Mouse (Mus musculus) liver, postnatal 0 days (tissue): Measurements from ENCODE around the gene Npas2. TPM values are rescaled to one million over a fixed set of nuclear protein-coding genes. Genes with fewer than 3 reads are reported as not detected.

Experiments used
- ATAC-seq: fragments of 200-750 bp; cut with Nextera tagmentation; 2 replicates; pipeline ENCODE4 v1.8.0; 2017; ENCODE audit warnings: mild to moderate bottlenecking, moderate library complexity
- DNase-seq: peaks from one replicate; pipeline ENCODE4 v3.0.0-alpha.2; 2016
- H3K27ac ChIP-seq: fragments of 300-500 bp; sonication (generic); 2 replicates; pipeline ENCODE4 v1.5.1; 2014; ENCODE audit warnings: antibody characterized with exemption, moderate library complexity, mild to moderate bottlenecking, low read depth
- H3K27me3 ChIP-seq: fragments of 300-500 bp; sonication (generic); 2 replicates; pipeline ENCODE4 v1.6.1; 2014; ENCODE audit warnings: low read length, control low read depth, mixed read lengths; ENCODE audit not compliant: insufficient read depth
- H3K36me3 ChIP-seq: fragments of 300-500 bp; sonication (generic); replicated peaks from 2 replicates; pipeline ENCODE4 v1.6.1; 2014; ENCODE audit warnings: mild to moderate bottlenecking, control low read depth, low read length, moderate library complexity, mixed read lengths; ENCODE audit not compliant: insufficient read depth
- H3K4me1 ChIP-seq: fragments of 300-500 bp; sonication (generic); 2 replicates; pipeline ENCODE4 v1.6.1; 2014; ENCODE audit warnings: antibody characterized with exemption, mild to moderate bottlenecking, control low read depth; ENCODE audit not compliant: insufficient read depth
- H3K4me2 ChIP-seq: fragments of 300-500 bp; sonication (generic); 2 replicates; pipeline ENCODE4 v1.6.1; 2014; ENCODE audit warnings: low read depth, mild to moderate bottlenecking, low read length, moderate library complexity, mixed read lengths
- H3K4me3 ChIP-seq: fragments of 300-500 bp; sonication (generic); 2 replicates; pipeline ENCODE4 v1.5.1; 2014; ENCODE audit warnings: low read depth, low read length
- H3K9ac ChIP-seq: fragments of 300-500 bp; sonication (generic); replicated peaks from 2 replicates; pipeline ENCODE4 v1.6.1; 2014; ENCODE audit warnings: mild to moderate bottlenecking, moderate library complexity
- H3K9me3 ChIP-seq: fragments of 300-500 bp; sonication (generic); 2 replicates; pipeline ENCODE4 v1.6.1; 2016; ENCODE audit warnings: mild to moderate bottlenecking, control low read depth, low read length, mixed read lengths
- CTCF ChIP-seq: sonication (generic); IDR thresholded peaks from 2 replicates; pipeline ENCODE4 v1.5.1; 2016; ENCODE audit warnings: antibody characterized with exemption, low read depth
- EP300 ChIP-seq: IDR thresholded peaks from 2 replicates; pipeline ENCODE4 v1.6.1; 2016; ENCODE audit warnings: antibody characterized with exemption, low read depth, mild to moderate bottlenecking
- WGBS: fragments of 180-500 bp; shearing (Covaris S2); extraction: QIAGEN DNeasy Blood & Tissue Kit; methylation state at CpG from one replicate; pipeline ENCODE4 v1.1.7; 2014; ENCODE audit not compliant: insufficient replicate concordance; 5-methylcytosine and 5-hydroxymethylcytosine counted together
- polyA plus RNA-seq: library from polyadenylated mRNA; unstranded; fragments of >200 nt; fragmentation: Nextera tagmentation; extraction: Ambion mirVana; gene quantifications from 2 replicates; pipeline ENCODE4 v1.2.1, GENCODE M21; 2015

The Npas2 gene
- polyA plus RNA-seq, 1 experiment from 2014 or later = 0.15 TPM

DNA sequence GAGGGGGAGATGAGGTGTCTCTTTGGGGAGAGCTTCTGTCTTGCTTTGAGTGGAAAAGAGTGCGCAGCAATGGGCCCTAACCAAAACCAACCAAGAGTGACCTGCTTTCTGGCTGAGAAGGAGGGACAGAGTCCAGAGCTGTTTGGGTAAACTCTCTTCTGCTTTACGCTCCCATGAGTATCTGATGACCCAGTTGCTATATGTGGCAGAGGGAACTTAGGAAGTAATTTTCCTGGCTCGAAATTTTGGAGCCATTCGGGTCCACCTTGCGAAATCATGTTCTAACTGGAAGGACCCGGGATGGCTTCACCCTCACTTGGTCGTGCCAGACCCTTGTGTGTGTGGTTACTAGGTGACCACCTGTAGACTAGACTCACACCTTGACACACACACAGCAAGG lies 108.7 kb downstream of the Npas2 start:
- 73% methylated on average over 7 of the region's 7 CpGs for WGBS
- Histone ChIP-seq H3K36me3 (no peaks in the 10 kb centered on the region), H3K4me1 (no peaks in the 10 kb centered on the region), H3K27me3 (no peaks in the 10 kb centered on the region), H3K4me2 (no peak overlapping the region), H3K9ac (no peak overlapping the region), H3K4me3 (no peak overlapping the region), H3K9me3 (no peaks in the 10 kb centered on the region), H3K27ac (no peak overlapping the region)
- DNase-seq (no peak), ATAC-seq (no peak)
- TF ChIP-seq EP300 (no peak), CTCF (no peak)

DNA sequence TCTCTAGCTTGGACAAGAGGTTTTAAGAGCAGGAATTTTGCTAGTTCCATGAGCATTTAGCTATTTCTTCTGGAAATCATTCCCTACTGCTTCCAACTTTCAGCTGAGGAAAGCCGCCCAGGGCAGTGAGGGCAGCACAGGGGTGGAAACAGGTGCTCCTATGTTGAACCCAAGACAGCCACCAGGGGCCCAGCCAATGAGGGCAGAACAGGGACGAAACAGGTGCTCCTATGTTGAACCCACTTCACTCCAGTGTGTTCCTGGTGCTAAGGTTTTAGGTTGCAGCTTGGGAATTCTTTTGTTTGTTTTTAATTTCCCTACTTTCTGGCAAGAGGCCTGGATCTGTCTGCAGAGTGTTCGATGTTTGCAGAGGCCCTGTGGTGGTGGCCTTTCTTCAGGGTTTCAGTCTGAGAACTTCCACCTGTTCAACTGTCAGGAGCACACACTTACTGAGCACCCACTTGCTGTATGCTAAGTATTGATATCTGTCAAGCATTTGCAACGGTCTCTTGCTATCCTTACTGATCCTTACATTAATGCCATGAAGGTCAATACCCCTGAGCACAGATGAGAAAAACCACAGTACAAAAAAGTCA lies 109.6 kb downstream of the Npas2 start:
- H3K27me3 ChIP-seq = no peaks in the 10 kb centered on the region
- H3K9me3 ChIP-seq = no peaks in the 10 kb centered on the region
- no peak for ATAC-seq
- WGBS = 66% methylated on average over 4 of the region's 4 CpGs
- no peak overlapping the region for H3K9ac ChIP-seq
- H3K4me3 ChIP-seq = no peak overlapping the region
- TF ChIP-seq CTCF (no peak), EP300 (no peak)
- no peak overlapping the region for H3K27ac ChIP-seq
- H3K4me2 ChIP-seq = no peak overlapping the region
- DNase-seq = no peak
- H3K36me3 ChIP-seq = no peaks in the 10 kb centered on the region
- H3K4me1 ChIP-seq = no peaks in the 10 kb centered on the region

DNA sequence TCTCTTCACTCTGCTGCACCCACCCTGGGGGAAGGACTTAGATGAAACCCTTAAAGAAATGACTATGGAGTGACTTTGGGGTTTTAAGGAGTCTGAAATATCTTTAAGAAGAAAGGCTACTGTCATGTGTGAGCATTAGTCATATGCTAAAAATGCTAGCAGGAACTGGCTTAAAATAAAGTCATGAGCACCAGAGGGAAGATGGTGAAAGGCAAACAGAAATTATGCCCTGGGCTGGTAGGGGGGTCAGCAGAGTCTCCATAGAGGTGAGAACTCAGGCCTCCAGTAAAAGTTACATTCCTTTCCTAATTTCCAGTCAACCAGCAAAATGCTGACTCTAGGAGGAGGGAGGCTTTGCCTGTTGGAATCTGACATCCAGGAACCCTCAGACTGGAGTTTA lies 113.8 kb downstream of the Npas2 start:
- no peak overlapping the region for H3K27ac ChIP-seq
- DNase-seq = no peak
- no peak for ATAC-seq
- no peak overlapping the region for H3K4me3 ChIP-seq
- H3K4me2 ChIP-seq = no peak overlapping the region
- H3K9me3 ChIP-seq = no peaks in the 10 kb centered on the region
- no peaks in the 10 kb centered on the region for H3K4me1 ChIP-seq
- H3K36me3 ChIP-seq = no peaks in the 10 kb centered on the region
- no peak overlapping the region for H3K9ac ChIP-seq
- TF ChIP-seq EP300 (no peak), CTCF (no peak)
- H3K27me3 ChIP-seq = no peaks in the 10 kb centered on the region

DNA sequence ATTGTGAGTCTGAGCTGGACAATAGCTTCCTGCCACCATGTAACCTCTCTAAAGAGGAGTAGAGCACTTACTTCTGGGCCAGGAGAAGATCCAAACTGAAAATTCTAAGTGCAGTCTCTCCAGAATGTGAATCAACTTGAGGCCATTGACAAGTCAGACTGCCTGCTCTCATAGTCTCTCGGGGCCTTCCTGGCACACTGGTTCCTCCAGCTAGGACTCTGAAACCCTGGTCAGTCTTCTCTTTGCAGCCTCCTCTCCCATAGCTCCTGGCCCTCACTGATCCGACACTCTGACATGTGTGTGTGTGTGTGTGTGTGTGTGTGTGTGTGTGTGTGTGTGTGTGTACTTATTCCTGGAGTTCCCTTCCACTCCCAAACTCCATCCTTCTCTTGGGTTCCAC lies 114.4 kb downstream of the Npas2 start:
- Histone ChIP-seq H3K27ac (no peak overlapping the region), H3K9me3 (no peaks in the 10 kb centered on the region), H3K36me3 (no peaks in the 10 kb centered on the region), H3K9ac (no peak overlapping the region), H3K4me1 (no peaks in the 10 kb centered on the region), H3K4me2 (no peak overlapping the region), H3K27me3 (no peaks in the 10 kb centered on the region), H3K4me3 (no peak overlapping the region)
- WGBS = 50% methylated on average over 2 of the region's 2 CpGs
- no peak for ATAC-seq
- no peak for TF ChIP-seq CTCF
- no peak for TF ChIP-seq EP300
- no peak for DNase-seq

DNA sequence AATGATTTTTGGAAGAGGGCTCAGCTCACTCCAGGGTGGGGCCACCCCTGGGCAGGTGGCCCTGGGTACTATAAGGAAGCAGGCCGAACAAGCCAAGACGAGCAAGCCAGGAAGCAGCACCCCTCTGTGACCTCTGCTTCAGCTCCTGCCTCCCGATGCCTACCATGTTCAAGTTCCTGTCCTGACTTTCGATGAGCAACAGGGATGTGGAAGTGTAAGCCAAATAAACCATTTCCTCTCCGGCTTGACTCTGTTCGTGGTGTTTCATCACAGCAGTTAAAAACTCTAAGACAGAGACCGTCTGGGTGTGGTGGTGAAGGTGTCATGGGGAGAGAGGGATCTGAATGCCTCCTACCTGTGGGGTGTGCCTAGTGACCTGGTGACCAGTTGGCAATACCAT lies 116.0 kb downstream of the Npas2 start:
- no peak for TF ChIP-seq CTCF
- TF ChIP-seq EP300 = no peak
- Histone ChIP-seq H3K9me3 (no peaks in the 10 kb centered on the region), H3K36me3 (no peaks in the 10 kb centered on the region), H3K4me2 (no peak overlapping the region), H3K27ac (no peak overlapping the region), H3K4me1 (0 out of 2 replicates have a peak, but pooled peaks cover 5% of the 10 kb centered on the region), H3K4me3 (no peak overlapping the region), H3K9ac (no peak overlapping the region), H3K27me3 (no peaks in the 10 kb centered on the region)
- WGBS = 52% methylated on average over 7 of the region's 7 CpGs
- DNase-seq (no peak), ATAC-seq (no peak)

DNA sequence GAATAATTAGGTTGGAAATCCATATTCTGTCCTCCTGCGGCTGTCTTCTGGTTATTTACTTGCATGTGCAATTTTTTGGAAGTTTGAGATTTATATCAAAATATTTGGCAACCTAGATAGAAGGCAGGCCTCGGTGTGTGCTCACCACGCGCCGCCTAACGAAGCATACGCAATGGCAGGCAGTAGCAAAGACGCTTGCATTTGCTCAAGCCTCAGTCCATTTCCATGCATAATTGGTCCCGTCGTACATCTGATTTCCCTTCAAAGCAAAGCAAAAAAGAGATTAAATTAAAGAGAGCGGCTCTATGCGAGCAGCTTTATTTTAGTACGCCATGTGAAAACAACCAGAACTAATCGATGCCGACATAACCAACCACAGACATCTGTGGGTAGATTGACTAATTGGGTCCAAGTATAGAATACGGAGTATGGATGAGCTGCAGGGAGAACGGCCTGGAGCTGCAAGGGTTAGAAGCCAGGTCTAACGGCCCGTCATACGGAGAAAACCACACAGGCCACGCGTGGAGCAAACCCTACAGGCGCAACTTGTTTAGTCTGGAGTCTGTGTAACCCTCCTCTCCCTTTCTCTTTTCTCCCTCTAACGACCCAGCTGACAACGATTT lies 118.9 kb downstream of the Npas2 start:
- H3K4me3 ChIP-seq = no peak overlapping the region
- no peaks in the 10 kb centered on the region for H3K27me3 ChIP-seq
- no peak for ATAC-seq
- WGBS = 84% methylated on average over 25 of the region's 25 CpGs
- H3K9me3 ChIP-seq = no peaks in the 10 kb centered on the region
- H3K27ac ChIP-seq = no peak overlapping the region
- H3K9ac ChIP-seq = no peak overlapping the region
- H3K4me1 ChIP-seq = peaks cover 6% of the 10 kb centered on the region; the same call in 1 of the 2 replicates
- H3K4me2 ChIP-seq = no peak overlapping the region
- TF ChIP-seq EP300 = no peak
- no peak for TF ChIP-seq CTCF
- no peak for DNase-seq
- H3K36me3 ChIP-seq = no peaks in the 10 kb centered on the region
